Mouse (Mus musculus) v-Abl transformed pro-B cells (cell line): Measurements from ENCODE around the gene Adarb2.

ENCODE experiments used
- in situ Hi-C, 2 experiments: fragments of 400-800 bp; cut with MboI; formaldehyde crosslinking; loops; one replicate each; pipeline ENCODE4 v1.15.1; 2025; ENCODE audit not compliant: unreplicated experiment in 2 of 2

Adarb2 gene

DNA sequence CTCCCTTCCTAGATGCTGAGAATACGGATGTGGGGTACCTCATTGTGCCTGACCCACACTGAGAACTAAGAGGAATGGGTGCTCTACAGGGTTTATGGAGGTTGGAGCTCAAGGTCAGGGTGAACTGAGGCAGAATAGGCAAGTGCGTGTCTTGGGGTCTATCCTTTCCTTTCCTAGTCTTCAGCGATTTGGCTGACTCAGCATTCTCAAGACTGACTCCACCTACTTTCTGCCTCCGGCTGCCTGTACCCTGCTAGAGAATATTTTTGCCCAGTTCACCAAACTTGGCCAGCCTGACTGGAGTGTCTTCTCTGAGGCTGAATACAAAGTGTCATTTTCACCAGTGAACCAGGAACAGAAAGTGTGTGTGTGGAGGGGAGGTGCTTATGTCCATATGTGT lies 163.4 kb downstream of the Adarb2 start:
- in situ Hi-C loops = no loop called here

DNA sequence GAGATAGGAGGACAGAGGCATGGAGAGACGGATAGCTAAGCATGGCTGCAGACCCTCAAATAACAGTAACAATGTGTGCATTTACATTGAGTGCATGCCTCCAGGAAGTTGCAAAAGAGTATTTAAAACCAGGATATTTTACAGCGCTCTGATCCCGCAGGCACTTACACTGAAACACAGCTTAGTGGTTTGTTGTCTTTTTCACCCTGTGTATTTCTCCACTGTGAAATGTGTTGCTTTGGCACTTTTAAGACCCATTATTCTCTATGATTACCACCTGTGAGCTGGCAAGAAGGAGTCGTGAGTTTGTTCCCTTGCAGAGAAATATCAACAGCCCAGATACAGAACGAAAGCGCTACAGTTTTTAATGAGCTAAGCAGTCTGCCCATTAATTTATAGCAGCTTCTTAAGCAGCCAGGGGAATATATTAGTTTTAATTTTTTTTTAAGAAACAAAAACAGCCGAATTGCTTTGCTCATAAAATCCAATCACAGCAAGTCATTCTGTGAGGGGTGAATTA lies 167.3 kb downstream of the Adarb2 start:
- in situ Hi-C loops = no loop called here

DNA sequence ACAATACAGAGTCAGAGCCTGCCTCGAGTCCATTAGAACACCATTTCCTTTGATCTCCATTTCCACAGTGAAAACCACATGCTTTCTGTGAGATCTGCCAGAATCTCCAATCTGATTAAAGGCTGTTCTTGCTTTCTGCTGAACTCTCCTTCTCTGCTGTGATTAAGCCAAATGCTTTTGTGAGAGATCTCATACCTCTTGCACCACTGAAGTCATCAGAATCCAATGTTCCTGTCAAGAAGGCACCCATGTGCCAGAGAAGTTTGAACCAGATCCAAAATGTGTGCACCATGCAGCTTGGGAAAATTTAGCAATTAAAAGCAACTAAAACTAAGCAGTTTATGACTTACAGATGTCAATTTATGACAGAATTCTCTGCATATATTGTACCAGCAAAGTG lies 185.9 kb downstream of the Adarb2 start:
- in situ Hi-C loops = no loop called here

DNA sequence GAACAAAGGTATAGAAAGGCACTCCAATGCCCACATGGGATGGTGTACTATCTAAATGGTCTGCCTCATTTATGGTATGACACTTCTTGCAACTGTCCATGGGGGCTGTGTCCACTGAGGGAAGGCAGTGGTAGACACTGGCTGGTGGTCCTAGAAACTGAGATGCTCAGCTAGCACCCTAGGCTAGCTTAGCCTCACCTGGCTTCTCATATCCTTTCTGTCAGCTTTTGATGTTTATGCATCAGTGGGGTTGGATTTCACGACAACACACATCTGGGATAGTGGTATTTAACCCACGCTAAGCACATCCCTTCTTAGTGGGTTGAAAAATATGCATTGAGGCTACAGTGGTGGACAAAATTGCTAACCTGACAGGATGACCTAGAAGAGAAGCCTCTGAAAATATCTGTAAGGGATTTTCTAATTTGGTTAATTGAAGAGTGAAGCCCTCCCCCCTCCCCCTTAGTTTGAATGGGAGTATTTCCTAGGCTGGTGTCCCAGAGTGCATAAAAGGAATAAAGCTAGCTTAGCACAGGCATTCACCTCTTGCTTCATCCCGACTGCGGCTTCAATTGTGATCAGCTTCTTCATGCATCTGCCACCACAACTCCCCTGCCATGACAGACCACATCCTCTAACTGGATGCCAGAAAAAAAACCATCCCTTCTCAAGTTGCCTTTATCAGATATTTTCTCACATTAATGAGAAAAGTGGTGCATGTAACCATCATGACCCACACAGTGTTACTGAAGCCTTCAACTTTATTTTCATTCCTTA lies 197.8 kb downstream of the Adarb2 start:
- in situ Hi-C loops = no loop called here

DNA sequence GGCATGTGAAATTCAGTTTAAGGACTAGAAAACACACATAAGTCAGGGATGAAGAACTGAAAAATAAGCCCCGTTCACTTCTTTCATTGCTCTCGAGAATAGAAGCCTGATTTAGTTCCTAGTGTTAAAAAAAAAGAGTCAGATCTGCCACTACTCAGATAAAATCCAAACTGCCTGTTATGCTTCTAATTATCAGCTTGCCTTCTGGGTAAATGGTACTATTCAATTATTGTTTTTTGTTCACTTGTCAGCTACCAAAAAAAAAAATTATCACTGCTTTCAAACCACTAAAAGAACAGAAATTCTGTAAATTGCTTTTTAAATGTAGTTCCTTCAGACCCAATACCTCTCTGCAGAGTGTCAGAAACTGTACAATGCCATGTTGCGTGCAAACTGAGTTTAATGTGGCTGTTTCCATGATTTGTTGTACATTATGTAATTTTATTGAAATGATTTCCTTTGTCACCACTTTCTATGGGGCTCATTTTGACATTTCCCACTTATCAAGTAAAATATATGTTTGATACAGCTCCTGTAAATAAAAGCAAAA lies 199.7 kb downstream of the Adarb2 start:
- in situ Hi-C loops = no loop called here

DNA sequence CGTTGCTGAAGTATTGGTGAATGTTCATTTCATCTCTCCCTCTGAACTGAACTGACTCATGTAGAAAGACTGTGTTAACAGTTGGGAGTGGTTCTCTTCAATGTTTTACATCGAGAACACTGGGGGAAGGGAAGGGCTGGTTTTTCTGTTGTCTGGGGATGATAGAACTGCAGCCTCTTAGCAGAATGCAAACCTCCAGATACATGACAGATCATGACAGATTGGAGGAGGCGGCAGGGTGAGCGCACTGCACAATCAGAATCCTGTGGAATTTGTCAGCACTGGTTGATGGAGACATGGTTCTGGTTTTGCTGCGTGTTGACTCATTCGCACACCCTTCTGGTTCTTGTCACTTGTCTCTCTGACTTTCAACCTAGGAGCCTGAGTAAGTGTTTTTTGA lies 203.4 kb downstream of the Adarb2 start:
- in situ Hi-C loops = no loop called here

DNA sequence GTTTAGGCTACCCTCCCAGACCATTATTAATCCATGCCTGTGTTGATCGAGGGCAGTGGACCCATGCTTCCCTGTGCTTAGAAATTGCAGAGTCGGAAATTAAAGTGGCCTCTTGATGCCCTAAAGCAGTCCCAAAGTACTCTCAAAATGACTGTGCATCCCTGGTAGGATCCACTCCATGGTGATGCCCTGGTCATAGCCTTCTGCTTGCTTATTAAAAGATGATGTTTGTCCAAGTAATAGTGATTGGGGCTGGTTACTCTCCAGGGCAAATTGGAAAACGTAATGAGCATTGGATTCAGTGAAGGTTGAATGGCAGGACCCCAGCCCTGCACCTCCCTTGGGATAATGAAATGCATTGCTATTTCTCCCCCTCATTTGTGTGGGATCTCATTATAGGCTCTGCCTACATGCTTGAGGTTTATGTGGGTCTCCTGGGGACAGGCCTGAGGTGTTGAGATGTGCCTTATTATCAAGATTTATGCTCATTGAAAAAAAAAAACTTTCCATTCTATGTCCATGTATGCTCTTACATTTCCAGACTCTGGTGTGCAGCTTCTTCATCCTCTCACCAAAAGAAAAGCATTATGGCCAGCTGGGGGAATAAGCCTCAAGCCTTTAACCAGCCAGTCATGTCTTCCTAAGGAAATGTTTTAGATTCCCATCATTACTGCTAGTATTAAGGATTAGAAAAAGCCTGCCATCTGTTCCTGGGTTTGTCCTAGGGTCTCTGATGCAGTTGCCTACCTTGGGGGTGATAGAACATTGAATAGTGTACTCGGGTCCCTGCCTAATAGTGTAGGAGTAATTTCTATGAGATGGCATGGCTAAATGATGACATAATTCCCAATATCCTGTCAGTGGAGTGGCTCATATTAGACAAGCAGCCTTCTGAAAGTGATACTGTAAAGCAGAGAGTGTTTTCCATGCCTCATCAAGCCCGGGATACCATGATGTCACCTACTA lies 208.0 kb downstream of the Adarb2 start:
- in situ Hi-C loops = no loop called here

DNA sequence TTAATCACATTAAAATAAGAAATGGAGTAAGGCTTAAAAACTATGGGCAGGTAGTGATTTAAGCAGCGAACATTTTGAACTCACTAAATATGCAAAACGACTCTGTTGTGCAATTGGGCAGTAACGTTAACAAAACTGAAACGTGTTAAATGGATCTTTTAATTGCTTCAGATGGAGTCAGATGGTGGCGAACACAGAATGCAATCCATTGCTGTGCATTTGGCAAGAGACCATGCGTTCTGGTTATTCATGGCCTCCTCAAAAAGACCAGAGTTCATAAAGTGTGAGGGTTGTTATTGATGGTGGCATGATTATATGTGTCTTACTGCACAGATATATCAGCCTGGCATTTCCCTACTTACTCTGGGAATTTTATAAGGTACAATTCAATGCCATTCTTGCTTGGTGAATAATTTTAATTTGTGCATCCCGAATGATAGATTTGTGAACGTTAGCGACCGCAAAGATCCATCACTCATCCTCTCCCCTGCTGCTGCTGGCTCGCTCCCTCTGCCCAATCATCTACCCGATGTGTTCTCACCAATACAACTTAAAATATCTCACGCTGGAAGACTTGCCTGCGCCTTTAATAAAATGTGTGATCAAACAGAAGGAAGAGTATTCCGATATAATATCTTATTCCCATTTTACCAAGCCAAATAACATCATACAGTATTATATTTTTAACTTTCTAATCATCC lies 221.5 kb downstream of the Adarb2 start:
- in situ Hi-C loops = no loop called here

DNA sequence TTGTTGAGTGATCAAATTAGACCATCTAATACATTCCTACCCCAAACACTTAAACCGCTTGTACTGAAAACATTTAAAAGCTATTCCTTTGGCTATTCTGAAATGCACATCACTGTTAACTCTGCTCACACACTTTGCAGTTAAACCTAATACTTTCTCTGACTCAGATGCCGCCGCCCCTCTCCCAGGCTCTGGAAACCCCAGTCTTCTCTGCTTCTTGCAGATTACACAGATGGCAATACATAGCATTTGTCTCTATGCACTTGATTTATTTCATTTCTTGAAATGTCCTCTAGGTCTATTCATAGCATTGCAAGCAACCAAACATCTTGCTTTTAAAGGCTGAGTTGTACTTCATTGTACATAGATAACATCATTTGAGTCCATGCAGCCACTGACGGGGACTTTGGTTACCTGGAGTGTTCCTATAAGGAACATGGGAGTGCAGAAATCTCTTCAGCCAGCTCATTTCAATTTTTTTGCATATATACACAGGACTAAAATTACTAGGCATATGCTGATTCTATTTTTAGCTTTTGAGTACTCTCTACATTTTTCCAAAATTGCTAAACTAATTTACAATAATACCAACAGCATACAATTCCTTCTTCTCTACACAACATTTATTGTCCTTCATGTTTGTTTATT lies 236.6 kb downstream of the Adarb2 start:
- in situ Hi-C loops = no loop called here

DNA sequence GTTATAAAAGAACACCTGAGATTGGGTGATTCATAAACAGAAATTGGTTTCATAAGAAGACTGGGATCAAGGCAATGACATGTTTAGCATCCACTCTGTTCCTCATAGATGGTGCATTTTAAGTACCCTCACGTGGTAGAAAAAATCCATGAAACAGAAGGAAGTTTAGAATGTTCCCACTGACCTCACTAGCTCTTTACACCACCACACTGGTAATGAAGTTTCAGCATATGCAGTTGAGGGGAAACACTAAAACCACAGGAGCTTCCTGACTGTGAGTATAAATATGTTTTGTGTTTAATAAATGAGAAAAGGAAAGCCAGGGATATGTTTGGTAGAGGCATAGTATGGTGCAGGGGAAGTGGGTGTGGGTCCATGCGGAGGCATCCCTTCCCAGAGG lies 242.7 kb downstream of the Adarb2 start:
- in situ Hi-C loops = loop anchor here in 1 of 2 experiments (5.0 kb wide), 1 partner anchor 52 kb away; no protein-coding TSS in a partner anchor

DNA sequence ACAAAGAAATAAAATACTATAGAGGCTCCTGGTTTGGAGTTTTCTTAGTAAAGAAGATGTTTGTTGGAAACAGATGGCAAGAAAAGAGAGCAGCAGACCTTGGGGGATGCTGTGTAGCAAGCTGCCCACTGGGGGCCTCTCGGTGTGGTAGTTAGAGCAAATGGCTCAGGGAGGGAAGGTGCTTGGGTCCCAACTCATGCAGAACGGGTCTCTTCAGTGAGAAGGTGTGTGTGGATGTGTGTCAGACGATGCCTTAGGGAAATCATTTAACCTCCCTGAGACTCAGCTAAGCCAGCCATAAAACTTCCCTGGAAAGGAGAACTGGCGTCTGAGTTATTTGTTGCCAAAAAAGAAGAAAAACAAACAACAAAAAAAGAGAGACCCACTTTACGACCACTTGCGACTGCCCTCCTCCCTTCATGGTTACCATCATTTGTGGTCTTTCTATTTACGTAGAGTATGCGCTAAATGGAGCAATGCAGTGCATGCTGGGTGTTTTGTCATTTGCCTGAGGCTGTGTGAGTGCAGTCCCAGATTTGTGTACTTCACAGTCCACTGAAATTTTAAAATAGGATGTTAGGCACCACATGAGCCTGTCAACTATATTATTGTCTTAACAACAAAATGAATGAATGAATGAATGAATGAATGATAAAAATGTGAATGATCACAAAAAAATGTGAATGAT lies 245.7 kb downstream of the Adarb2 start:
- in situ Hi-C loops = loop anchor here in 1 of 2 experiments (5.0 kb wide), 1 partner anchor 49 kb away; no protein-coding TSS in a partner anchor

DNA sequence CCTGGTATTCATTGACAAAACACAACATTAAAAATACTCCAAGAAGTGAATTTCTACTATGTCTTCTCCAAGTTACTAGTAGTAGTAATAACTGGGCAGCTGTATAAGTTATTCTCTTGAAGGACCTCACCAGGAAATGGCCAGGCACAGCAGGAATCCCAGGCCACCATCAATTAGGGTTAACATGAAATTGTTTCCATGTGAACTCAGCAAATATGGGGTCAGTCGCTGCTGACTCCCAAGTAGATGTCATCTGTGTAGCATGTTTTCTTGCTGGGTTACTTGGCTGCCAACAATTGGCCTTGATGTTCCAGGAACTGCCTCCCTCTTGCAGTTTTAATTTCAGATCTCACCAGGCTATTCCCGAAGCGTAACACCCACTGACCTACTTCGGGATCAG lies 248.9 kb downstream of the Adarb2 start:
- in situ Hi-C loops = no loop called here

DNA sequence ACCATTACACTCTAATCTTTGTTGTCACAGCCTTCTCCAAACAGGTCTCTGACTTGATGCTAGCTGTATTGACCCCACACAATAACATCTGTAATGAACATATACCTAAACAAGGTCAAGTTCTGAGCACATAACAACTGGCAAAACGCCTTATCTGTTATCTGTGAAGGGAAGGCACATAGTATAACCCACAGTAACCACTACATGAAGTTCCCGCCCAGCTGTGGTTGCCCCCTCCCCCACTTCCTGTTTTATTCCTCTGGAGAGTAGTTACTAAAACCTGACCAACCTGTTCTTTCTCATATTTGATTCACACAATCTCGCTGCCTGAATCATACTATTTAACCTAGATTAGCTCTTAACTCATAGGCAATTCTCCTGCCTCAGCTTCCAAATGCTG lies 254.2 kb downstream of the Adarb2 start:
- in situ Hi-C loops = no loop called here

DNA sequence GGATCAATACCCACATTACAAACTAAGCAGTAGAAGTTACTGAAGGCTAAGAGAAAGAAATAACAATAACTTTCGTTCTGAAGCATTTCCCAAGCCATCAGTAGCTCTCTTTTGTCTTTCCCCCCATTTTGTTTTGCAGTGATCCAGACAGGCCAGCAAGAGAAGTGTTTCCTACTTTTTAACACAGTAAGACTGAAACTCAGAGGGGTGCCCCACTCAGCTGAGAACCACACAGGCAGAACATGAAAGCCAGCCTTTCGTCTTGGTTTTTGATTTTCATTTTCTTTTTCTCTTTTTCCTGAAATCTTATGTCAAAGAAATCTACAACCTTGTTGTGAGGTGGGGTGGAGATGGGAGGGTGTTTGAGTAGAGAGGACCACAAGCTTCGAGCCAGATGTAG lies 255.2 kb downstream of the Adarb2 start:
- in situ Hi-C loops = no loop called here

DNA sequence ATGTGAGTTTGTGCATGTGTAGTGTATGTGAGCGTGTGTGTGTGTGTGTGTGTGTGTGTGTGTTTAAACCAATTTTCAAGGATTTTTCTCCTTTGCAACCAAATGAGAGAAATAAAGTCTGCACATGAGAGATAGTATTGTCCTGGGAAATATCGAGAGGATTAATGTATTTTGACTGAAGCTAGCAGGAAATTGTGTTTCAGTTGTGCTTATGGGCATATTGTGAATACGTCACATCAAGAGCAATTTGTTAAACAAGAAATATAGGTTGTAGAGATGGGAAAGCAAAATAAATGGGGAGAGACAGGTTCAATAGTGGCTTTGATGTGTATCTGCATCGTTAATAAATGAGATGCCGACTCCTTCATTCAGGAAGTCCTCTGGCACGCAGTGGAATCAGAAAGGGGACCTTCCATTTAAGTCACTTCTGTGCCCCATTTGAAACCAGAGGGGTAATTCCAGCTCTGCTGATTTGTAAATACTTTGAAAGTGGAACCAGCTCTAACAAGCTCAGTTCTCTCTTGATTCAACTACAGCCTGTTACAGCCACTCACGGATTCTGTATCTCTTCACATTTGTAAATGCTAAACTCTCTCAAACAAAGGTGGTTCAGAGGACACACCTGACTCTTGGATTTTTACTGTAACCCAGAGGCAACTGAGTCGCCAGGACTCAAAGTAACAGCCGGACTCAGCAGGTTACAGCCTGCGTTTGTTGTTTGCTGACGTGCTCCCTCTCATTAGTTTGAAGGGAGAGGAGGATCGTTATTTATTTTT lies 265.1 kb downstream of the Adarb2 start:
- in situ Hi-C loops = no loop called here

DNA sequence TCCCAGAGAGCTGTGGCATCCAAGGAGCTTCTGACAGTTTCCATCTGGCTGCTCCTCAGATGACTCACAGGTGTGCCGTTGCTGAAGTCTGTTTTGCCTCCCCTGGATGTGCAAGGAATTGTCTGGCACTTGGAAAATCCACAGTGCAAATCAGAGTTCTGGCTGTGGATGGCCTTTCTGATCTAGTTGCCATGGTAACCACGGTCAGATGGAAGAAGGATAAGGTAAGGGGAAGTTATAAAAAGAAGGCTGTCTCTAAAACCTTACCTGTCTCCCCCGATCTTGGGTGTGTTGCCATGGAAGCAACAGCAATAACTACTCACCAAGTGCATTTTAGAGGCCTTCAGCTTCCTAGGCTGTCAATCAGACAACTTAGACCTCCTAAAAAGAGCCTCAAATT lies 273.6 kb downstream of the Adarb2 start:
- in situ Hi-C loops = no loop called here

DNA sequence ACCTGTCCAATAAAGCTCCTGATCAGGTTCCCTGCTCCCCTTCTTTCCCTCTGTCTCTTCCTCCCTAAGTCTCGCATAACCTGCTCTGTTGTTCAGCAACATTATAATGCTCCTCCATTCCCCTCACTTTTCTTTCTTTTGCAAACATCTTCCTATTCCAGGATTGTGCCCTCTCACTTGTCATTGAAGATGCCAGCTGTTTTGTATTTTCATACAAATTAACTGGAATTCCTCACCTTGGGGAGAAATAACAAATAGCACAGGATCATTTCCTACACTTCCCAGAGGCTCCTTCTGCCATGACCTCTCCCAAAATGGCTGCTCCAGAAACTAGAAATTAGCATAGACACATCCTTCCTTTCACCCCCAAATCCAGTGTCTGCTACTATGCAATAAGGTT lies 276.1 kb downstream of the Adarb2 start:
- in situ Hi-C loops = no loop called here

DNA sequence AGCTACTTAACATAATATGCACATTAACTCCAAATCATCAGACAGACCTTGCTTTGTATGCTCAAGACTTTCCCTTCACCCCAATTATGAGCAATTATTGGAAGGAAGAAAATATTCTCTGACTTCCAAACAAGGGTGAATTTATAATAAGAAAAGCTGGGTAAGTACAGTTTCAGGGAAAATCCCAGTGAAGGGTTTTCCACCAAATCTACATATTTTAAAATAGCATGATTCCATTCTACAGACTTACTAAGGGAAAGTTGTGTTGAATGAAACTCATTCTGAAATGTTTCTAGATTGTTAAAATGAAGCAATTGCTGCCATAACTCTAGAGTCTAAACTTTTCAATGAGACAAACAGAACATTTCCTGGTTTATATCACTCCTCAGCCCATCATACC lies 277.3 kb downstream of the Adarb2 start:
- in situ Hi-C loops = no loop called here

DNA sequence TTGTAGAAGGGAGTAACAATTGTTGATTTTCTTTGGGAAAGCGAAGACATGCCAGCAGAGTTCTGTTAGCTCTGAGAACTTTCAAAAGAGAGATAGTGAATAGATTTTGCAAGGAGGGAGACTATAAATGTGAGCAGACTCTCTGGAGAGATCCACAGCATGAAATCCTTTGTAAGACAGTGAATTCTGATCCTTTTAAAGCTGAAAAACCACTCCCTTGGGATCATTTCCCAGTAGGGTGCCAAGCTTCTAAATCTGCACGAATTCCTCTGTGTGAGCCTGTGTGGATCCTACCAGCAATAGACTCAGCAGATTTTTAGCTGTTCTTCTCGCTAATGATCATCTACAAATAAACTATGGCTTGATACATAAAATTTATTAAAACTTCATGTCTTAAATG lies 278.7 kb downstream of the Adarb2 start:
- in situ Hi-C loops = no loop called here
